Mouse (Mus musculus) midbrain, embryonic 14.5 days (tissue): ENCODE data around the gene Fam107b. TPM values are rescaled to one million over a fixed set of nuclear protein-coding genes. Genes with fewer than 3 reads are reported as not detected.
A peak's percentile ranks its signal among the peaks of the same experiment; 100 is the strongest.
"Not testable (repeated sequence)": the region's sequence is repeated elsewhere in the genome, so short reads cannot be mapped to it uniquely, and the experiment has no call there.

Source experiments
- ATAC-seq: fragments of 200-750 bp; cut with Nextera tagmentation; 2 replicates; pipeline ENCODE4 v1.8.0; 2017; ENCODE audit warnings: moderate number of reproducible peaks, moderate library complexity; ENCODE audit not compliant: low FRiP score, low TSS enrichment
- DNase-seq: peaks from one replicate; pipeline ENCODE4 v3.0.0-alpha.2; 2015
- H3K27ac ChIP-seq: fragments of 300-500 bp; sonication (generic); replicated peaks from 2 replicates; pipeline ENCODE4 v1.5.1; 2014; ENCODE audit warnings: mild to moderate bottlenecking, low read depth, low read length, moderate library complexity
- H3K27me3 ChIP-seq: fragments of 300-500 bp; sonication (generic); 2 replicates; pipeline ENCODE4 v1.6.1; 2014; ENCODE audit warnings: low read length, control low read depth, mixed read lengths; ENCODE audit not compliant: control insufficient read depth, insufficient read depth
- H3K36me3 ChIP-seq: fragments of 300-500 bp; sonication (generic); 2 replicates; pipeline ENCODE4 v1.6.1; 2014; ENCODE audit warnings: low read length, control low read depth; ENCODE audit not compliant: control insufficient read depth, insufficient read depth
- H3K4me1 ChIP-seq: fragments of 300-500 bp; sonication (generic); 2 replicates; pipeline ENCODE4 v1.6.1; 2014; ENCODE audit warnings: mild to moderate bottlenecking, antibody characterized with exemption, low read length, control low read depth; ENCODE audit not compliant: control insufficient read depth, insufficient read depth
- H3K4me2 ChIP-seq: fragments of 300-500 bp; sonication (generic); 2 replicates; pipeline ENCODE4 v1.6.1; 2014; ENCODE audit warnings: mild to moderate bottlenecking, low read length, moderate library complexity
- H3K4me3 ChIP-seq: fragments of 300-500 bp; sonication (generic); replicated peaks from 2 replicates; pipeline ENCODE4 v1.5.1; 2014; ENCODE audit warnings: low read depth, low read length
- H3K9ac ChIP-seq: fragments of 300-500 bp; sonication (generic); replicated peaks from 2 replicates; pipeline ENCODE4 v1.6.1; 2014; ENCODE audit warnings: mild to moderate bottlenecking, low read length, moderate library complexity
- H3K9me3 ChIP-seq: fragments of 300-500 bp; sonication (generic); 2 replicates; pipeline ENCODE4 v1.6.1; 2016; ENCODE audit warnings: low read length, control low read depth, mixed read lengths; ENCODE audit not compliant: control insufficient read depth
- WGBS: fragments of 180-500 bp; shearing (Covaris S2); extraction: QIAGEN DNeasy Blood & Tissue Kit; methylation state at CpG from one replicate; pipeline ENCODE4 v1.1.7; 2014; 5-methylcytosine and 5-hydroxymethylcytosine counted together
- polyA plus RNA-seq: library from polyadenylated mRNA; unstranded; fragments of >200 nt; fragmentation: Nextera tagmentation; extraction: Ambion mirVana; gene quantifications from 2 replicates; pipeline ENCODE4 v1.2.1, GENCODE M21; 2014

Gene Fam107b
- polyA plus RNA-seq, 1 experiment from 2014 or later, result 49.0 TPM

- DNase-seq (no peak), ATAC-seq (no peak)
- H3K9me3 ChIP-seq, result no peaks in the 10 kb centered on the region
- no peak overlapping the region for H3K9ac ChIP-seq
- no peak overlapping the region for H3K4me2 ChIP-seq
- H3K4me3 ChIP-seq, result no peak overlapping the region
- H3K4me1 ChIP-seq, result no peaks in the 10 kb centered on the region
- no peaks in the 10 kb centered on the region for H3K27me3 ChIP-seq
- 83% methylated on average over 4 of the region's 4 CpGs for WGBS
- no peaks in the 10 kb centered on the region for H3K36me3 ChIP-seq
- no peak overlapping the region for H3K27ac ChIP-seq
These were observed 119.9 kb downstream of the Fam107b start for GRCm38 (mm10) chr2:3690221-3690620.

DNA sequence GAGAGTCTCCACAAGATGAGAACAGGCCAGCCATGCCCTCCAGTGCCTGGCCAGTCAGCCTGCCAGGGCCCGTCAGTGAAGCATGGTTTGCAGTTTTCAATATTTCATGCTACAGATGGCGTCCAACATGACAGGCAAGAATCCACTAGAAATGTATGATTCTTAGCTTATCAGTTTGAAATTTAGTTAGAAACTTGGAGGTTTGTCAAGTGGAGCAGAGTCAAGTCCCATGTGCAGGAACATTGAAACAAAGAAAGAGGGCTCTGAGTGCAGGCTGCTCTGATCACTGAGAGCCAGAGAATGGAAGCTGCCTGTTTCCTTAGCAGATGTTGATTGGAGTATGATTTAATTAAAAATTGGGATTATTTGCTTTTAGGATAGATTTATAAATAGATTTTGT, 122.5 kb downstream of the Fam107b start:
- ATAC-seq, result no peak
- no peaks in the 10 kb centered on the region for H3K27me3 ChIP-seq
- no peak overlapping the region for H3K4me3 ChIP-seq
- WGBS, result 87% methylated on average over 2 of the region's 2 CpGs
- no peak overlapping the region for H3K27ac ChIP-seq
- H3K9me3 ChIP-seq, result no peaks in the 10 kb centered on the region
- no peaks in the 10 kb centered on the region for H3K4me1 ChIP-seq
- H3K36me3 ChIP-seq, result no peaks in the 10 kb centered on the region
- H3K9ac ChIP-seq, result no peak overlapping the region
- no peak for DNase-seq
- H3K4me2 ChIP-seq, result no peak overlapping the region

- no peak overlapping the region for H3K27ac ChIP-seq
- H3K4me2 ChIP-seq, result no peak overlapping the region
- H3K9me3 ChIP-seq, result no peaks in the 10 kb centered on the region
- no peak for ATAC-seq
- 88% methylated on average over 5 of the region's 5 CpGs for WGBS
- no peaks in the 10 kb centered on the region for H3K4me1 ChIP-seq
- H3K36me3 ChIP-seq, result no peaks in the 10 kb centered on the region
- no peak for DNase-seq
- H3K27me3 ChIP-seq, result no peaks in the 10 kb centered on the region
- no peak overlapping the region for H3K9ac ChIP-seq
- no peak overlapping the region for H3K4me3 ChIP-seq
These were observed 125.6 kb downstream of the Fam107b start for GRCm38 (mm10) chr2:3695900-3696299.

- no peak for ATAC-seq
- DNase-seq, result peak; percentile 3
- no peak overlapping the region for H3K27ac ChIP-seq
- no peaks in the 10 kb centered on the region for H3K4me1 ChIP-seq
- no peak overlapping the region for H3K4me3 ChIP-seq
- no peak overlapping the region for H3K9ac ChIP-seq
- H3K36me3 ChIP-seq, result no peaks in the 10 kb centered on the region
- 71% methylated on average over 1 of the region's 1 CpGs for WGBS
- H3K9me3 ChIP-seq, result no peaks in the 10 kb centered on the region
- no peaks in the 10 kb centered on the region for H3K27me3 ChIP-seq
- no peak overlapping the region for H3K4me2 ChIP-seq
These were observed 130.1 kb downstream of the Fam107b start for GRCm38 (mm10) chr2:3700368-3700767.

- no peak for ATAC-seq
- WGBS, result 87% methylated on average over 7 of the region's 7 CpGs
These were observed 132.4 kb downstream of the Fam107b start for GRCm38 (mm10) chr2:3702640-3703190.

DNA sequence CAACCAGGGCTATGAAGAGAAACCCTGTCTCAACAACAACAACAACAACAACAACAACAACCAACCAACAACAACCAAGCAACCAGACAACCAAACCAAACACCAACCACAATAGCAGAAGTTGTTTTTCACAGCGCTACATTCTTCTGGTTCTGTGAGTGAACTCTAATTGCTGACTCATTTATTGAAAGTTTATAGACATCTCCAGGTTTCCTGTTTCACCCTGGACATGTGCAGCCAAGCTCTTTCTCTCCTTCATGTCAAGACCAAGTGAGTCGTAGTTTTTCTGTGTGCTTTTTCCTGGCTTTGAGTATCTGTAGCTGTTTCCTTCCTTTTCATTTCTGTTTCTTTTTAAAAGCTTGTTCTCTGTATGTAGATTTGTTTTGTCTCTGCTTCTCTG, 133.5 kb downstream of the Fam107b start:
- no peak overlapping the region for H3K4me3 ChIP-seq
- H3K27ac ChIP-seq, result no peak overlapping the region
- H3K27me3 ChIP-seq, result no peaks in the 10 kb centered on the region
- H3K9me3 ChIP-seq, result no peaks in the 10 kb centered on the region
- H3K4me2 ChIP-seq, result no peak overlapping the region
- H3K36me3 ChIP-seq, result no peaks in the 10 kb centered on the region
- ATAC-seq (no peak), DNase-seq (no peak)
- no peak overlapping the region for H3K9ac ChIP-seq
- H3K4me1 ChIP-seq, result no peaks in the 10 kb centered on the region
- 93% methylated on average over 2 of the region's 2 CpGs for WGBS

More at GRCm38 (mm10) chr2:3702640-3703190, 132.4 kb downstream of the Fam107b start:
- no peak overlapping the region for H3K9ac ChIP-seq
- no peak for DNase-seq
- no peak overlapping the region for H3K4me3 ChIP-seq
- H3K4me2 ChIP-seq, result no peak overlapping the region
- H3K27ac ChIP-seq, result no peak overlapping the region
- H3K27me3 ChIP-seq, result no peaks in the 10 kb centered on the region
- H3K9me3 ChIP-seq, result no peaks in the 10 kb centered on the region
- H3K4me1 ChIP-seq, result no peaks in the 10 kb centered on the region
- no peaks in the 10 kb centered on the region for H3K36me3 ChIP-seq

DNA sequence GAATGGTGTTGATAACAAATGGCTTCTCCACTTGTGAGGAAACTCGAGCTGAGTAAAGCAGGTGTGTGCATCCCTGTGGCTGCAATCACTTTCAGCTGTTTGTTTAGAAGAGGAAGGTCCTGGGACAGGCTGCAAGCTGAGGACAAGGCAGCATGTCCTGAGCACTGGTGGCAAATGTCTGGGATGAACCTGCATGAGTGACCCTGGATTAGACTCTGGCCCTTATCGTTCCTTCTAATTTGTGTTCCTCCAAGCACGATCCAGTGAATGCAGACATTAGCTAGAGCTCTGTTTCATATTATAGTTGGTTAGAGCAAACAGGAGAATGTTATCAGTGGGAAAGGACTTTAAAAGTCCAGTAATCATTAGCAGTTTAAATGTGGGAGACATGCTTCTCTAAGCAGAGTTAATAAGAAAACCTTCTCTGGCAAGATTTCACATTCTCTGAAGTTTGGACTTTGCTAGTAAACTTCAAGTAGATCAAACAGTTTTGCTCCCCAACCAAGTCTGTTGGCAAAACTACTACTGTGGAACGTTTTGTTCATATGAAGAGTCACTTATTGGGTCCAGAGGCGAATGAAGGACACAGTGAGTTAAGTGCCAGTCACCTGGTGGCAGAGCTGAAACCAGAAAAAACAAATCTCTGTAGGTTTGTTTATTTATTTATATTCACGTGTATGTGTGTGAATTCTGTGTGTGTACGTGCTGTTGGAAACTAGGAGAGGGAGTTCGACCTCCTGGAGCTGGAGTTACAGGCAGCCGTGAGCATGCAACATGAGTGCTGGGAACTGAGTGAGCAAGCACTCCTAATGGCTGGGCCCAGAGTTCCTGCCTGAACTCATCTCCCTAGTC, 134.2 kb downstream of the Fam107b start:
- ATAC-seq, result no peak
- no peak for DNase-seq
- no peaks in the 10 kb centered on the region for H3K36me3 ChIP-seq

GRCm38 (mm10) chr2:3705283-3705682, 135.0 kb downstream of the Fam107b start:
- not testable (repeated sequence) for H3K4me3 ChIP-seq, H3K9ac ChIP-seq, H3K27me3 ChIP-seq, DNase-seq, H3K4me2 ChIP-seq, H3K36me3 ChIP-seq, H3K4me1 ChIP-seq, H3K9me3 ChIP-seq, ATAC-seq, H3K27ac ChIP-seq
- 78% methylated on average over 3 of the region's 3 CpGs for WGBS

More for the DNA sequence above, 134.2 kb downstream of the Fam107b start:
- H3K4me1 ChIP-seq, result no peaks in the 10 kb centered on the region
- H3K4me2 ChIP-seq, result no peak overlapping the region
- H3K27me3 ChIP-seq, result no peaks in the 10 kb centered on the region
- H3K4me3 ChIP-seq, result no peak overlapping the region
- no peaks in the 10 kb centered on the region for H3K9me3 ChIP-seq
- no peak overlapping the region for H3K9ac ChIP-seq
- H3K27ac ChIP-seq, result no peak overlapping the region
- 79% methylated on average over 9 of the region's 9 CpGs for WGBS

DNA sequence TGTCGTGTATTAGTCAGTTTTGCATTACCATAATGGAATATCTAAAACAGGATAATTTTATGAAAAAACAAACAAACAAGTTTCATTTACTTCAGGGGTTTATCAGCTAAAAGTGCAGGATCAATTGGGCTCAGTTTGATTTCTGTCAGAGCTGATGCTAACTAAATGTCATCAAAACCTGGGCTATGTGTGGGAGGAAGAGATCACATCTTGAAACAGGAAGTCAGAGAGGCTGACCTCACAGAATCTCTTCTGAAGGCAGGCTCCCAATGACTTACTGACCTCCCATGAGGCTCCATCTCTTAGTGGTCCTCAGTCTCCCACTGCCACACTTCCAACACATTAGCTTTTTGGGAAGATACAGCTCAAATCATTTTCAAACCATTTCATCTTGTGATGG, 136.9 kb downstream of the Fam107b start:
- Histone ChIP-seq H3K27ac (no peak overlapping the region), H3K9me3 (no peaks in the 10 kb centered on the region), H3K4me1 (no peaks in the 10 kb centered on the region), H3K27me3 (no peaks in the 10 kb centered on the region), H3K36me3 (no peaks in the 10 kb centered on the region), H3K4me2 (no peak overlapping the region), H3K9ac (no peak overlapping the region), H3K4me3 (no peak overlapping the region)
- ATAC-seq (no peak), DNase-seq (no peak)
- WGBS, result 83% methylated on average over 1 of the region's 1 CpGs
